Mouse (Mus musculus): ENCODE data around the gene Entpd1. TPM values are rescaled to one million over a fixed set of nuclear protein-coding genes. Genes with fewer than 3 reads are reported as not detected.
"Not testable (repeated sequence)": the region's sequence is repeated elsewhere in the genome, so short reads cannot be mapped to it uniquely, and the experiment has no call there.

Entpd1 gene
- polyA plus RNA-seq, 1 experiment from 2014 or later, result 10.4 TPM

DNA sequence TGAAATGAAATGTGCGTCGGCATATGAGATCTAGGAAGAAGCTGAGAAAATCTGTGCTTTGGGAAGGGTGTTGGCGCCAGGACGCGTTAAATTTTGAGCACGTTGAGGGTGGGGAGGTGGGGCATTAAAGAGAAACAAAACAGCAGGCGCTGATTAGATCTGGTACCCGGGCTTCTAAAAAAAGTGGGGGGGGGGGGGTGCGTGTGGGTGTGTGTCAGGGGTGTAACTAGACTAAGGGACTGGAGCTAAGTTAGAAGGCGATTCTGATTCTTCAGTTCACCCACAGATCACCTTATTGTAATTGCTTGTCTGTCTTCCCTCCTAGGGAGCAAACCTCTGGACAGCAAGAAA lies 22.7 kb upstream of the Entpd1 start:
- Histone ChIP-seq H3K4me1 (peaks cover 13% of the 10 kb centered on the region), H3K4me3 (peak overlapping the region; percentile 70), H3K9ac (0 out of 2 replicates have a peak overlapping the region, but pooled peaks have one; percentile 40), H3K27ac (no peak overlapping the region), H3K9me3 (no peaks in the 10 kb centered on the region), H3K4me2 (replicated peaks) (peak overlapping the region; percentile 80), H3K27me3 (replicated peaks) (no peaks in the 10 kb centered on the region), H3K36me3 (peaks cover 4% of the 10 kb centered on the region; the same call in 1 of the 2 replicates)
- WGBS, result under 1% methylated on average over 9 of the region's 10 CpGs
- ATAC-seq (ENCODE audit: low FRiP score, low read depth), result no peak

DNA sequence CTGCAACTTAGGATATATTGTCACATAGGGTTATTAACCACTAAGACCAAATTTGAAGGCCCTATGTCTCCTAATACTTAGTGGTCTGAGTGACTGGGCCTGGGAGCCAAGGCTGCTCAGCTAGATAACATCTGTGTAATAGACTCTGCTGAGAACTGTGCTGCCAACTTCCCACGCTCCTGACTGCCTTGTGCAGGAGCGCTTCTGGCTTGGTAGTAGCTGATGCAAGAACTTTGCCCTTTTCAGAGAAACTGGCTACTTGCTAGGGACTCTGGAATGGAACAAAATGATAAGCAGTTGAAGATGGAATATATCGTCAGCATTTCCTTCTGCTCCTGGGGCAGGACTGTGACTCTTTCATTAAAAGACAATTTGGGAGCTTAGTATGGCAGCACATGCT lies 16.9 kb upstream of the Entpd1 start:
- H3K27me3 ChIP-seq (replicated peaks), result no peaks in the 10 kb centered on the region
- no peak overlapping the region for H3K4me2 ChIP-seq (replicated peaks)
- H3K27ac ChIP-seq, result no peak overlapping the region
- no peak overlapping the region for H3K9ac ChIP-seq
- H3K9me3 ChIP-seq, result no peaks in the 10 kb centered on the region
- H3K36me3 ChIP-seq, result peaks cover 11% of the 10 kb centered on the region; the same call in 1 of the 2 replicates
- no peaks in the 10 kb centered on the region for H3K4me1 ChIP-seq
- 92% methylated on average over 3 of the region's 3 CpGs for WGBS
- ATAC-seq (ENCODE audit: low FRiP score, low read depth), result no peak
- H3K4me3 ChIP-seq, result no peak overlapping the region

DNA sequence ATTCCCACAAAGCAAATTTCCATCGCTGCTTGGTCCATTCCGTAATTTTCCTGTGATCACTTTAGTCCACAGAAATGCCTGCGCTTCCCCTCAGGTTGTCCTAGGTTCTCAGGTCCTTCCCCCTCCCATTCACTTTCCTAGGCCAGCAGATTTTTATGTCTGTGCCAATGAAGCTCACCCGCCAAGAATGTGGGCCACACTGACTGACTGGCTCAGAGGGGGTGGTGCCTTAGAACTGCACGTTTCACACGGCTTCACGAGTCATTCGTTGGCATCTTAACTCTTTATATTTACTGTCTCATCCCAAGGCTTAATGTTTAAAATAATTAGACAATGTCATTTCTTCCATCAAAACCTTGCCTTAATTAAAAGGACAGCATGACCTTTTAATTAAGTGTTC lies 16.3 kb upstream of the Entpd1 start:
- H3K27me3 ChIP-seq (replicated peaks), result no peaks in the 10 kb centered on the region
- no peaks in the 10 kb centered on the region for H3K9me3 ChIP-seq
- H3K27ac ChIP-seq, result no peak overlapping the region
- H3K36me3 ChIP-seq, result peaks cover 11% of the 10 kb centered on the region; the same call in 1 of the 2 replicates
- ATAC-seq (ENCODE audit: low FRiP score, low read depth), result no peak
- H3K4me3 ChIP-seq, result no peak overlapping the region
- no peak overlapping the region for H3K4me2 ChIP-seq (replicated peaks)
- no peaks in the 10 kb centered on the region for H3K4me1 ChIP-seq
- 94% methylated on average over 8 of the region's 8 CpGs for WGBS
- no peak overlapping the region for H3K9ac ChIP-seq

DNA sequence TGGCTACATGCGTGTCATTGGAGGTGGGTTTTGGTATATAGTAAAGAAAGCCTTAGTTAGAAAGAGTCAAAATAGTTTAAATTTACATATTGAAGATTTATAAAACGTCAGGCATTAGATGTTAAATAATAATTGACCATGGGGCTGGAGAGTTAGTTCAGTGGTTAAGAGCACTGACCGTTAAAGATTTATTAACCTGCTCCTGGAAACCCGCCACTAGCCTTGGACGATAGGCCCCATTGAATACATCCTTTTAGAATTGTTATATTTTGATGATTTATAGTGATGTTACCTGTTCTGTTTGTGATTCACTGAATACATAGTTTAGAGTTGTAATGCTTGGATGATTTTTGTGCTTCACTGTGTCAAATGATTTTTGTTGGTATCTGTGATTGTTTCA lies 11.3 kb upstream of the Entpd1 start:
- H3K36me3 ChIP-seq, result peaks cover 28% of the 10 kb centered on the region
- not testable (repeated sequence) for H3K27me3 ChIP-seq (replicated peaks); ATAC-seq (ENCODE audit: low FRiP score, low read depth); H3K27ac ChIP-seq; H3K9me3 ChIP-seq; H3K4me2 ChIP-seq (replicated peaks); H3K4me1 ChIP-seq; H3K9ac ChIP-seq; H3K4me3 ChIP-seq
- 88% methylated on average over 5 of the region's 5 CpGs for WGBS

DNA sequence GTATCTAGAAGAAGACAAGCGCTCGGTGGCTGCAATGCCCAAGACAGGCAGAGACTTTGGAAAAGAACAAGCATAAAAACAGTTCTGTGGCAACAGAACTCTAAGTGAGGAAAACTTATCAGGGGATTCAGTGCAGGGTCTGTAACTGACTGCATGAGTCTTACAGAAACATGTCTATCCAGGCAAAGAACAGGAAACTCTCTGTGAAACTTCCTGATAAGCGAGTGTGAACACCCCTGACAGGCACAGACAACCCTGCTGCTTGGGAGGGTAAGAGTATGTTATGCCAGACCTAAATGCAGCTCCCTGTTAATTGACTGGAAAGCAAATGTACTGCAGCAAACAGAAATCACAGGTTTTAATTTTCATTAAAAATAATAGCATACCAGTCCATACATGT lies 10.3 kb upstream of the Entpd1 start:
- 89% methylated on average over 3 of the region's 3 CpGs for WGBS
- no peaks in the 10 kb centered on the region for H3K9me3 ChIP-seq
- no peak overlapping the region for H3K27ac ChIP-seq
- H3K36me3 ChIP-seq, result peaks cover 33% of the 10 kb centered on the region
- no peak for ATAC-seq (ENCODE audit: low FRiP score, low read depth)
- no peak overlapping the region for H3K4me2 ChIP-seq (replicated peaks)
- no peaks in the 10 kb centered on the region for H3K27me3 ChIP-seq (replicated peaks)
- no peak overlapping the region for H3K9ac ChIP-seq
- no peak overlapping the region for H3K4me3 ChIP-seq
- H3K4me1 ChIP-seq, result no peaks in the 10 kb centered on the region

DNA sequence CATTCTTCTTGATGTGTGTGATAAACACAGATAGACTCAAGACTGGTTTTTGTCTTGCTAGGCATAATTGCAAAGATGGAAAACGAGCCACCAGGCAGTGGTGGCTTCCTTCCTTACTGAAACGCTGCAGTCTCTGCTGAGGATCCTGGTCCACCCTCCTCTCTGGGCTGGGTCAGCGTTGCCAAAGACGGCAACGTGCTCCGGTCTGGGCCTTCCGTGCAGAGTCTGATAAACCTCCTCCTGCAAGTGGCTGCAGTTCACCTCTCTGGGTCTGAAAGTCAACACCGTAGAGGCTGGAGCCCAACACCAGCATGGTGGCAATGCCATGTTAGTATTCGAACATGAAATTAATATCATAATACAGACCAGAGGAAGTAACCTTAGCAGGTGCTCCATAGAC lies 7.0 kb upstream of the Entpd1 start:
- ATAC-seq (ENCODE audit: low FRiP score, low read depth), result no peak
- WGBS, result 95% methylated on average over 9 of the region's 9 CpGs
- Histone ChIP-seq H3K36me3 (peaks cover 54% of the 10 kb centered on the region), H3K4me2 (replicated peaks) (no peak overlapping the region), H3K27ac (no peak overlapping the region), H3K9ac (no peak overlapping the region), H3K4me3 (no peak overlapping the region), H3K4me1 (no peaks in the 10 kb centered on the region), H3K9me3 (no peaks in the 10 kb centered on the region), H3K27me3 (replicated peaks) (no peaks in the 10 kb centered on the region)

DNA sequence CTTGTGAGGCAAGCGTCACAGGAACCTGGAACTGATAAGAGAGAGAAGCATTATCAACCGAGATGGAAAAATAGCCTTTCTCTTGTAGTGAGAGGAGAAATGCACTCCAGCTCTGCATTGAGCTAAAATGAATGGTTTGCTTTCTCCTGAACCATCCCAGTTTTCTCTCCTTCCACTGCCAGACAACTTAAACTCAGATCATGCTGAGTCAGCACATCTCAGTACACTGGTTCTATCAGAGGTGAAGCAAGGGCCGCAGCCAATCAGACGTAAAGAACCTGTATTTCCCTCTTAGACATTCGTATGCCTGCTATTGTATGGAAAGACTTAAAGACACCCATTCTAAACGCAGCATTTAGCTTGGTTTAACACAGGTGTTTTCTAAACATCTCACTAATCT lies 4.5 kb upstream of the Entpd1 start:
- no peak for ATAC-seq (ENCODE audit: low FRiP score, low read depth)
- Histone ChIP-seq H3K9me3 (no peaks in the 10 kb centered on the region), H3K36me3 (peaks cover 51% of the 10 kb centered on the region), H3K4me3 (no peak overlapping the region), H3K27ac (no peak overlapping the region), H3K27me3 (replicated peaks) (no peaks in the 10 kb centered on the region), H3K4me1 (peaks cover 7% of the 10 kb centered on the region; the same call in 1 of the 2 replicates), H3K4me2 (replicated peaks) (no peak overlapping the region), H3K9ac (no peak overlapping the region)
- 92% methylated on average over 6 of the region's 6 CpGs for WGBS

DNA sequence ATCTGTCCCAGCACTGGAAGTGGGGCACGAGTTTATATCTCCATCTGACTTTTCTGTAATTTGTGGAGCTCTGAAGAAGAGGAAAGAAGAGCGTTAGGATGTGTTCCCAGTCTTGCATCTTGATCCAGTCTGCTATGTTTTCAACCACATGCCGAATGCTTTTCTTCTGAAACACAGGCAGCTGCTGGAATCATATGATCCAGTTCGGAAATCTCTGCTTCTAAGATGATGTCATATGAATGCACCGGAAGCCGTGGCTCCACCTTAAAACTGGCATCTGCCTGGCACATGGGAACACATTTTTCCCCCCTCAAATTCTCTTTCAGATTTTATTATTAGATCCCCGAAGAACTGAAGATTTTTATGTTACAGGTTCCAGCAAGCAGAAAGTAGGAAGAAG lies 2.6 kb downstream of the Entpd1 start:
- 86% methylated on average over 7 of the region's 7 CpGs for WGBS
- Histone ChIP-seq H3K4me2 (replicated peaks) (no peak overlapping the region), H3K36me3 (no peaks in the 10 kb centered on the region), H3K4me3 (no peak overlapping the region), H3K9me3 (no peaks in the 10 kb centered on the region), H3K27ac (no peak overlapping the region), H3K4me1 (peaks cover 7% of the 10 kb centered on the region; the same call in 1 of the 2 replicates), H3K9ac (no peak overlapping the region), H3K27me3 (replicated peaks) (no peaks in the 10 kb centered on the region)
- ATAC-seq (ENCODE audit: low FRiP score, low read depth), result no peak

DNA sequence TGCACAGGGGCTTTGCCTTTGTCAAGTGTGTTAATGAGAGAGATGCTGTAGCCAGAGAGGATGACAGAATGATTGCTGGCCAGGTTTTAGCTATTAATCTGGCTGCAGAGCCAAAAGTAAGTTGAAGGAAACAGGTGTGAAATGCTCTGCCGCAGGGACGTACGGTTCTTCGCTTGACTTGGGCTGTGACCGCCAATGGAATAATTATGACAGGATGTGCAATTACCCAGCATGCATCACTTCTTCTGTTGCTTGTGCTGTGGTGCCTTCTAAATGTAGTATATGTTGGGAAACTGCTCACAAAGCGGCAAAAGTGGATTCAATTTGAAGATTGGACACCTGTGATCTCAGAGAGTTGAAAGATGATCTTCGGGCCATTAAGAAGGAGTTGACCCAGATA lies 3.9 kb downstream of the Entpd1 start:
- H3K9ac ChIP-seq, result no peak overlapping the region
- no peaks in the 10 kb centered on the region for H3K27me3 ChIP-seq (replicated peaks)
- no peak overlapping the region for H3K4me2 ChIP-seq (replicated peaks)
- WGBS, result 86% methylated on average over 7 of the region's 7 CpGs
- ATAC-seq (ENCODE audit: low FRiP score, low read depth), result no peak
- no peak overlapping the region for H3K4me3 ChIP-seq
- no peak overlapping the region for H3K27ac ChIP-seq
- H3K9me3 ChIP-seq, result no peaks in the 10 kb centered on the region
- no peaks in the 10 kb centered on the region for H3K36me3 ChIP-seq
- H3K4me1 ChIP-seq, result peaks cover 6% of the 10 kb centered on the region; the same call in 1 of the 2 replicates

DNA sequence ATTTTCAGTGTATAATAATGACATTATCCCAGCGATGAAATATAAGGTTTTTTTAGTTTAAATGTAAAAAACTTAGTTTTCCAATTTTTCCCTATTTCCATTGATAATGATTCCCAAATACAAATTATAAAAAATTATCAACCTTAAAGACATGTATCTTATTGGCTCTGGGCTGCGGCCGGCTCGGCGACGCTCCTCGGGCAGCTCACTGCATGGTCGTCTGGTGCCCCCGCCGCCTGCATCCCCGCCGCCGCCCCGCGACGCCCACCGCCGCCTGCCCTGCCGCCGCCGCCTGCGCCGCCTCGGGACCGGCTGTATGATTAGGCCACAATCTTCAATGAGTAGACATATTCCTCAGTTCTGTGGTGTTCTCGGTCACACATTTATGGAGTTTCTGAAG lies 9.4 kb downstream of the Entpd1 start:
- not testable (repeated sequence) for H3K4me2 ChIP-seq (replicated peaks); ATAC-seq (ENCODE audit: low FRiP score, low read depth); H3K4me3 ChIP-seq; H3K4me1 ChIP-seq; H3K27me3 ChIP-seq (replicated peaks); H3K9ac ChIP-seq; H3K27ac ChIP-seq; H3K9me3 ChIP-seq; H3K36me3 ChIP-seq
- WGBS, result 55% methylated on average over 11 of the region's 26 CpGs

DNA sequence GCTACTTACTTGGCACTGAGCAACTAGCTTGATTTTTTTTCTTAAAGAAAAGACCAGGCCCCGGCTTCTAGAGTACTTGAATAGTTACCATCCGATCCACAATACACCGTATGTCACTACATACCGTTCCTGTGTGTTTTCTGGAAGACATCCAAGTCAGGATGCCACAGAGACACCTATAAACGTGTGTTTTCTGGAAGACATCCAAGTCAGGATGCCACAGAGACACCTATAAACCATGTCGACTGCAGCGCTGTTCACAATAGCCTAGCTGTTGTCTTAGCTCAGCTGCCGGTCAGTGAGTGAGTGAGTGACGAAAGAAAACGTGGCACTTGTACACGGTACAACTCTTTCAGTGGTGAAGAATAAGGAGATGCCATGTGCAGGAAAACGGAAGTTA lies 13.8 kb downstream of the Entpd1 start:
- no peak overlapping the region for H3K9ac ChIP-seq
- no peak for ATAC-seq (ENCODE audit: low FRiP score, low read depth)
- no peak overlapping the region for H3K27ac ChIP-seq
- no peaks in the 10 kb centered on the region for H3K27me3 ChIP-seq (replicated peaks)
- no peaks in the 10 kb centered on the region for H3K9me3 ChIP-seq
- no peaks in the 10 kb centered on the region for H3K36me3 ChIP-seq
- H3K4me3 ChIP-seq, result no peak overlapping the region
- H3K4me1 ChIP-seq, result no peaks in the 10 kb centered on the region
- no peak overlapping the region for H3K4me2 ChIP-seq (replicated peaks)
- 59% methylated on average over 12 of the region's 12 CpGs for WGBS

DNA sequence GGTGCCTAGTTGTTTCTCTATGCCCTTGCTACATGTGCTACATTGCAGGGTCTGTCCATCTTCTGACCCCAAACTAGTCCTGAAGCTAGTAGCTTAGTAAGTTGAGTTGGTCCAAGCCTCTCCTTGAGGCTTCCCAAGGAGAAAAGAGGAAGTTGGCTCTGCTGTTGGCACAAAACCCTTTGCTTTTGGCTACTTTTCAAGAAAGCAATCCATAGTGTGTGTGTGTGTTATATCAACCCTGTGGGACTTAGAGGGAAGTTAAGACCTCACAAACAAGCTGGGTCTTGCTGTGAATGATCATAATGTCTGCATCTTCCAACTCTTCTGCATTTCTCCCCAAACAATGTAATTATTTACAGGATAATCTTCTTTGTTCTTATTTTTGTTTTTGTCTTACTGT lies 16.8 kb downstream of the Entpd1 start:
- no peak overlapping the region for H3K4me3 ChIP-seq
- H3K27ac ChIP-seq, result no peak overlapping the region
- no peak for ATAC-seq (ENCODE audit: low FRiP score, low read depth)

DNA sequence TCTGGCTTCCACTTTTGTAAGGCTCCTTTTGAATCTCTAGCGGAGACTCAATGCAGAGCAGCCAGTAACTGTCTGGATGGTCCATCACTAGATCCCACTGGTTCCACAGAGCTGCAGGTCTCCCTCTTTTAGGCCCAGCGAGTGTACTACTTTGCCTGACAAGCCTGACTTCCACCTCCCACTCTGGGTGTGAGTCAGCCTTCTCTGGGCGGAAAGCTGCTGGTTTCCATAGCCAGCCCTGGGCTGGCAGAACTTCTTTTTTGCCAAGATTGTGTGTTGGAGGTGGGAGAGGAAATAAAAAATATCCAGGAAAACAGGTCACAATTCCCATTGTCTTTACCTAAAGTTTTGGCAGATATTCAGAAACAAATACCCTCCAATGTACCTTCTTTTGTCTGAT lies 17.9 kb downstream of the Entpd1 start:
- no peak for ATAC-seq (ENCODE audit: low FRiP score, low read depth)

More for the DNA sequence above, 16.8 kb downstream of the Entpd1 start:
- Histone ChIP-seq H3K36me3 (no peaks in the 10 kb centered on the region), H3K27me3 (replicated peaks) (no peaks in the 10 kb centered on the region), H3K4me1 (no peaks in the 10 kb centered on the region), H3K9ac (no peak overlapping the region), H3K9me3 (no peaks in the 10 kb centered on the region), H3K4me2 (replicated peaks) (no peak overlapping the region)

More for the DNA sequence above, 17.9 kb downstream of the Entpd1 start:
- Histone ChIP-seq H3K4me3 (no peak overlapping the region), H3K9me3 (no peaks in the 10 kb centered on the region), H3K4me1 (no peaks in the 10 kb centered on the region), H3K4me2 (replicated peaks) (no peak overlapping the region), H3K36me3 (no peaks in the 10 kb centered on the region), H3K27me3 (replicated peaks) (no peaks in the 10 kb centered on the region), H3K27ac (no peak overlapping the region), H3K9ac (no peak overlapping the region)
- 68% methylated on average over 3 of the region's 3 CpGs for WGBS
